Mouse (Mus musculus): Measurements from ENCODE around the gene Carf.

DNA sequence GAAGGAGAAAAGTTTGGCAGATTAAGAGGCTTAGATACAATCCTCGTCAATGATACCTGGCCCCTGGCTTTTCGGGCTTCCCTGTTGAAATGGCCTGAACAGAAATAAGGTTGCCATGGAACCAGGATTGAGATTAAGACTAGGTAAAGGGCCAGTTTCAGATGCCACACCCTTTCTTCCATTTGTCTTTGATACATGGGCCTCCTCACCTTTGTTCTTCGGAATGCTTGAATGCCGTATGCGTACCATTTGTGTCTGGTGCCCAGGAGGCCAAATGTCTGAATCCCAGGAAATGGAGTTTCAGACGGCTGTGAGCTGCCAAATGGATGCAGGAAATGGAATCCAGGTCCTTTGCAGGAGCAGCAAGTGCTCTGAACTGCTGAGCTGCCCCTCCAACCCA lies 21.6 kb upstream of the Carf start:
- TF ChIP-seq CTCF (IDR thresholded peaks at IDR 0.05; ENCODE audit: control insufficient read depth, insufficient read depth, insufficient replicate concordance, low read depth, low read length) (no peak), POLR2A (IDR thresholded peaks at IDR 0.05; ENCODE audit: control insufficient read depth, low read depth, low read length) (no peak)
